Mouse (Mus musculus): Measurements from ENCODE around the gene Mllt6.

GRCm38 (mm10) chr11:97668160-97668559 is 4.9 kb downstream of the Mllt6 start:
- no peak for TF ChIP-seq ZC3H11A (IDR thresholded peaks at IDR 0.05; ENCODE audit: borderline replicate concordance, low read depth, low read length)
- no peak for TF ChIP-seq MAFK (IDR thresholded peaks at IDR 0.05; ENCODE audit: insufficient read depth, low read depth, low read length)

All from ES-E14 (cell line).